Mouse (Mus musculus) intestine, postnatal 0 days (tissue): ENCODE results near the gene Crygd. TPM values are rescaled to one million over a fixed set of nuclear protein-coding genes. Genes with fewer than 3 reads are reported as not detected.

Experiments used
- ATAC-seq: fragments of 200-750 bp; cut with Nextera tagmentation; 2 replicates; pipeline ENCODE4 v1.8.0; 2017; ENCODE audit warnings: mild to moderate bottlenecking, moderate TSS enrichment, moderate library complexity
- H3K27ac ChIP-seq: fragments of 300-500 bp; sonication (generic); 2 replicates; pipeline ENCODE4 v1.5.1; 2014; ENCODE audit warnings: mild to moderate bottlenecking, low read depth, low read length, moderate library complexity
- H3K27me3 ChIP-seq: fragments of 300-500 bp; sonication (generic); replicated peaks from 2 replicates; pipeline ENCODE4 v1.6.1; 2014; ENCODE audit warnings: low read length, mixed read lengths; ENCODE audit not compliant: control insufficient read depth, insufficient read depth
- H3K36me3 ChIP-seq: fragments of 300-500 bp; sonication (generic); 2 replicates; pipeline ENCODE4 v1.6.1; 2014; ENCODE audit warnings: mild to moderate bottlenecking, moderate library complexity; ENCODE audit not compliant: control insufficient read depth, insufficient read depth
- H3K4me1 ChIP-seq: fragments of 300-500 bp; sonication (generic); replicated peaks from 2 replicates; pipeline ENCODE4 v1.6.1; 2014; ENCODE audit warnings: antibody characterized with exemption, low read length, mixed read lengths; ENCODE audit not compliant: control insufficient read depth, insufficient read depth
- H3K4me2 ChIP-seq: fragments of 300-500 bp; sonication (generic); replicated peaks from 2 replicates; pipeline ENCODE4 v1.6.1; 2014; ENCODE audit warnings: low read depth, mild to moderate bottlenecking, moderate library complexity
- H3K4me3 ChIP-seq: fragments of 300-500 bp; sonication (generic); 2 replicates; pipeline ENCODE4 v1.5.1; 2014; ENCODE audit warnings: low read depth, low read length
- H3K9ac ChIP-seq: fragments of 300-500 bp; sonication (generic); 2 replicates; pipeline ENCODE4 v1.6.1; 2014; ENCODE audit warnings: mild to moderate bottlenecking, low read depth, low read length
- H3K9me3 ChIP-seq: fragments of 300-500 bp; sonication (generic); 2 replicates; pipeline ENCODE4 v1.6.1; 2016; ENCODE audit warnings: mixed run types; ENCODE audit not compliant: control insufficient read depth
- CTCF ChIP-seq: sonication (generic); IDR thresholded peaks from 2 replicates; pipeline ENCODE4 v1.5.1; 2016; ENCODE audit warnings: low read depth, mild to moderate bottlenecking, control low read depth, antibody characterized with exemption, moderate library complexity
- WGBS: fragments of 180-500 bp; shearing (Covaris S2); extraction: QIAGEN DNeasy Blood & Tissue Kit; methylation state at CpG from one replicate; pipeline ENCODE4 v1.1.7; 2014; 5-methylcytosine and 5-hydroxymethylcytosine counted together
- polyA plus RNA-seq: library from polyadenylated mRNA; unstranded; fragments of >200 nt; fragmentation: Nextera tagmentation; extraction: Ambion mirVana; gene quantifications from 2 replicates; pipeline ENCODE4 v1.2.1, GENCODE M21; 2015

The Crygd gene
- polyA plus RNA-seq, 1 experiment from 2014 or later: not detected

GRCm38 (mm10) chr1:65037542-65037941 lies 25.7 kb downstream of the Crygd start:
- no peak overlapping the region for H3K4me3 ChIP-seq
- no peaks in the 10 kb centered on the region for H3K27me3 ChIP-seq
- H3K4me2 ChIP-seq: no peak overlapping the region
- no peak overlapping the region for H3K9ac ChIP-seq
- no peaks in the 10 kb centered on the region for H3K9me3 ChIP-seq
- no peaks in the 10 kb centered on the region for H3K36me3 ChIP-seq
- H3K4me1 ChIP-seq: no peaks in the 10 kb centered on the region
- 36% methylated on average over 2 of the region's 2 CpGs for WGBS
- TF ChIP-seq CTCF: no peak
- no peak for ATAC-seq
- no peak overlapping the region for H3K27ac ChIP-seq

- no peaks in the 10 kb centered on the region for H3K27me3 ChIP-seq
- ATAC-seq: no peak
- TF ChIP-seq CTCF: no peak
- 9% methylated on average over 3 of the region's 3 CpGs for WGBS
- H3K4me2 ChIP-seq: no peak overlapping the region
- no peak overlapping the region for H3K27ac ChIP-seq
- H3K4me3 ChIP-seq: no peak overlapping the region
- no peaks in the 10 kb centered on the region for H3K36me3 ChIP-seq
- H3K4me1 ChIP-seq: no peaks in the 10 kb centered on the region
- H3K9ac ChIP-seq: no peak overlapping the region
- H3K9me3 ChIP-seq: no peaks in the 10 kb centered on the region
These were observed 27.7 kb downstream of the Crygd start for GRCm38 (mm10) chr1:65035513-65035912.

- no peak within 1 kb of the TSS for H3K4me3 ChIP-seq
- H3K4me1 ChIP-seq: no peaks in the 10 kb centered on the region
- no peak within 1 kb of the TSS for H3K27ac ChIP-seq
- H3K36me3 ChIP-seq: no peaks in the 10 kb centered on the region
- H3K4me2 ChIP-seq: no peak within 1 kb of the TSS
- H3K9me3 ChIP-seq: no peaks in the 10 kb centered on the region
- ATAC-seq: no peak
- no peak for TF ChIP-seq CTCF
- H3K9ac ChIP-seq: no peak within 1 kb of the TSS
- H3K27me3 ChIP-seq: no peaks in the 10 kb centered on the region
These were observed 30.6 kb downstream of the Crygd start, which contains the start of gene Akr1cl for GRCm38 (mm10) chr1:65032641-65033040. Gene Akr1cl, minus strand, starts transcription at chr1:65032759.

- no peak for ATAC-seq
- WGBS: 84% methylated on average over 9 of the region's 9 CpGs
These were observed 35.0 kb downstream of the Crygd start for GRCm38 (mm10) chr1:65028206-65028605.

GRCm38 (mm10) chr1:65012726-65013125 lies 50.5 kb downstream of the Crygd start:
- Histone ChIP-seq H3K27ac (no peak overlapping the region), H3K9me3 (no peaks in the 10 kb centered on the region), H3K4me1 (no peaks in the 10 kb centered on the region), H3K27me3 (no peaks in the 10 kb centered on the region), H3K4me3 (no peak overlapping the region), H3K9ac (no peak overlapping the region), H3K4me2 (no peak overlapping the region), H3K36me3 (no peaks in the 10 kb centered on the region)
- TF ChIP-seq CTCF: no peak
- WGBS: 83% methylated on average over 4 of the region's 4 CpGs
- no peak for ATAC-seq

More at GRCm38 (mm10) chr1:65028206-65028605, 35.0 kb downstream of the Crygd start:
- Histone ChIP-seq H3K4me2 (no peak overlapping the region), H3K27ac (no peak overlapping the region), H3K4me3 (no peak overlapping the region), H3K9ac (no peak overlapping the region), H3K36me3 (no peaks in the 10 kb centered on the region), H3K9me3 (no peaks in the 10 kb centered on the region), H3K27me3 (no peaks in the 10 kb centered on the region), H3K4me1 (no peaks in the 10 kb centered on the region)
- TF ChIP-seq CTCF: no peak

Other genes with a start within 250 kb of the Crygd start
- 1.5 and 1.8 TPM in 2 replicates for gene Plekhm3, start 106.6 kb downstream of the Crygd start, polyA plus RNA-seq
- 0.09 and 0.16 TPM in 2 replicates for gene Akr1cl, start 30.7 kb downstream of the Crygd start, polyA plus RNA-seq
- not detected in 2 replicates for gene Cryge, start 12.3 kb downstream of the Crygd start, polyA plus RNA-seq
- gene Crygc, start 10.2 kb upstream of the Crygd start, polyA plus RNA-seq: not detected in 2 replicates
- gene Crygb, start 18.8 kb upstream of the Crygd start, polyA plus RNA-seq: not detected in 2 replicates
- not detected in 2 replicates for gene Cryga, start 39.9 kb upstream of the Crygd start, polyA plus RNA-seq
- not detected in 2 replicates for gene Gm28845, start 56.1 kb upstream of the Crygd start, polyA plus RNA-seq
- 0.26 and 0.56 TPM in 2 replicates for gene D630023F18Rik, start 59.8 kb upstream of the Crygd start, polyA plus RNA-seq
- gene Idh1, start 123.0 kb upstream of the Crygd start, polyA plus RNA-seq: 254 and 260 TPM in 2 replicates
- 6.7 TPM in 2 replicates for gene Pikfyve, start 123.2 kb upstream of the Crygd start, polyA plus RNA-seq
- gene Pth2r, start 218.6 kb upstream of the Crygd start, polyA plus RNA-seq: 0.05 TPM in 1 of 2 replicates, not detected in the other